Mouse (Mus musculus): ENCODE measurements around the gene Plek2. TPM values are rescaled to one million over a fixed set of nuclear protein-coding genes. Genes with fewer than 3 reads are reported as not detected.

Gene Plek2
- polyA plus RNA-seq (2015; fragmentation: Nextera tagmentation; extraction: Ambion mirVana), result 1.0 and 1.2 TPM in 2 replicates

DNA sequence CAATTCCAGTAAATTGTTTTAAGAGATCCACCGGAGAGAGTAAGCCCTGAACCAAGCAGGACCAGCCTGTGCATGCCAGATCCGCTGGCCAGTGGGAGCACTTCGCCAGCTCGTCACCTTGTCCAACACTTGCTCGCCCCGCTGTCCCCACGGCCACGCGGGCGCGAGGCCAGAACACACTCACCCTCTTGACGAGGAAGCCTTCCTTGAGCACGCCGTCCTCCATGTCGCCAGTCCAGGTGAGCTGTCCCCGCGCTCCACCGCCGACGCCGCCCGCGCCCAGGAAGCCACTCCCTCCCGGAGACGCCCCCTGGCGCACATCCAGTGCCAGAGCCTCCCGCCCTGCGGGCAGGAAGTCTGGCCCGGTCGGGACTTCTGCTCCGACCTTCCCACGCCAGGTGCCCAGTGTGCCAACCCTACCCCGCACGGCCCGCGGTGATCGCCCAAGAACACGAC is at the start of gene Plek2:
Gene Plek2 (minus strand): TSS at position 258 of the 456 bp plus-strand sequence.
- Histone ChIP-seq H3K4me1 (replicated peaks) (peaks cover 19% of the 10 kb centered on the region), H3K36me3 (no peaks in the 10 kb centered on the region), H3K27me3 (peaks cover 63% of the 10 kb centered on the region), H3K9ac (replicated peaks) (peak within 1 kb of the TSS; percentile 62), H3K4me2 (replicated peaks) (peak within 1 kb of the TSS; percentile 72), H3K4me3 (replicated peaks) (peak within 1 kb of the TSS; percentile 43), H3K9me3 (no peaks in the 10 kb centered on the region; the same call in 1 of the 2 replicates), H3K27ac (no peak within 1 kb of the TSS)
- peak; percentile 63 for ATAC-seq
- 1% methylated on average over 38 of the region's 38 CpGs for WGBS

GRCm38 (mm10) chr12:78956405-78956804 is 49.6 kb upstream of the Plek2 start:
- Histone ChIP-seq H3K9me3 (peaks cover 26% of the 10 kb centered on the region), H3K27ac (no peak overlapping the region), H3K9ac (replicated peaks) (no peak overlapping the region), H3K27me3 (no peaks in the 10 kb centered on the region), H3K4me3 (replicated peaks) (no peak overlapping the region), H3K4me1 (replicated peaks) (no peaks in the 10 kb centered on the region), H3K4me2 (replicated peaks) (no peak overlapping the region), H3K36me3 (peaks cover 5% of the 10 kb centered on the region)
- WGBS, result 81% methylated on average over 4 of the region's 4 CpGs
- ATAC-seq, result no peak

GRCm38 (mm10) chr12:78952484-78952883 is 45.7 kb upstream of the Plek2 start:
- ATAC-seq, result no peak
- Histone ChIP-seq H3K4me1 (replicated peaks) (0 out of 2 replicates have a peak, but pooled peaks cover 3% of the 10 kb centered on the region), H3K9ac (replicated peaks) (no peak overlapping the region), H3K36me3 (no peaks in the 10 kb centered on the region), H3K27ac (no peak overlapping the region), H3K4me3 (replicated peaks) (no peak overlapping the region), H3K9me3 (peaks cover 23% of the 10 kb centered on the region), H3K4me2 (replicated peaks) (no peak overlapping the region), H3K27me3 (no peaks in the 10 kb centered on the region)
- WGBS, result 70% methylated on average over 3 of the region's 3 CpGs

- Histone ChIP-seq H3K9ac (replicated peaks) (no peak overlapping the region), H3K4me3 (replicated peaks) (no peak overlapping the region), H3K4me2 (replicated peaks) (no peak overlapping the region), H3K4me1 (replicated peaks) (0 out of 2 replicates have a peak, but pooled peaks cover 3% of the 10 kb centered on the region), H3K27me3 (no peaks in the 10 kb centered on the region), H3K9me3 (peaks cover 18% of the 10 kb centered on the region), H3K36me3 (no peaks in the 10 kb centered on the region), H3K27ac (no peak overlapping the region)
- no peak for ATAC-seq
- WGBS, result 73% methylated on average over 11 of the region's 11 CpGs
Observed at GRCm38 (mm10) chr12:78952053-78952452, 45.3 kb upstream of the Plek2 start.

DNA sequence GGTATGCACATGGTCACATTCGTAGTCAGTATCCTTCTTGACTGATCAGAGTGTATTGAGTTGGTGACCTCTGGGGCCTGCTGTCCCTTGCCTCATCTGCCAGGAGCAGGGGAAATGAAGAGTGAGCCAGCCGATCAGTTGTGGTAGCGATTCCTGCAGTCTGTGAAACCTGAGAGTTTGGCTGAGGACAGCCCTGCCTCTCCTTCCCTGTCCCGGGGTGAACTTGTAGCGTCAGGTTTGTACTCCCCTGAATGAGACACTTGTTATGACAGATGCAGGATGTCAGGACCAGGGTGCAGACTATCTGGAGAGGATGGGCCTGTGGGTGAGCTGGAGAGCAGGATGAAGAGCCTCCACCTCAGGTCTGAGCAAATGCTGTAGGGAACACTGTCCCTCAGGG is 40.9 kb upstream of the Plek2 start:
- 85% methylated on average over 5 of the region's 5 CpGs for WGBS
- H3K9me3 ChIP-seq, result no peaks in the 10 kb centered on the region
- H3K4me3 ChIP-seq (replicated peaks), result no peak overlapping the region
- 0 out of 2 replicates have a peak, but pooled peaks cover 3% of the 10 kb centered on the region for H3K4me1 ChIP-seq (replicated peaks)
- H3K9ac ChIP-seq (replicated peaks), result no peak overlapping the region
- no peak overlapping the region for H3K4me2 ChIP-seq (replicated peaks)
- H3K36me3 ChIP-seq, result no peaks in the 10 kb centered on the region
- H3K27ac ChIP-seq, result no peak overlapping the region
- ATAC-seq, result no peak
- no peaks in the 10 kb centered on the region for H3K27me3 ChIP-seq

DNA sequence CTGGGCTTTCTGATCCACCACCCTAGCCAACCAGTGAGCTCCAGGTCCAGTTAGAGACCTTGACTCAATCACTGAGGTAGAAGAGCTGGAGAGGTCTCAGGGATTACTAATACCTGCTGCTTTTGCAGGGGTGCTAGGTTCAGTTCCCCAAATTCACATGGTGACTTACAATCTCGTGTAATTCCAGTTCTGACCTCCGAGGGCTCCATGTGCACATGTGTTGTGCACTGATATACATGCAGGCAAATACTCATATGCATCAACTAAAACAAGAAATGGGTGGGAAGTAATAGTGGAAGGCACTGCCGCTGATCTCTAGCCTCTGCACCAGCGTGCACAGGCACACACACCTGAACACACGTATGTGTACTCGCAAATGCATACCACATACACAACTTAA is 40.4 kb upstream of the Plek2 start:
- no peak overlapping the region for H3K9ac ChIP-seq (replicated peaks)
- H3K4me1 ChIP-seq (replicated peaks), result 0 out of 2 replicates have a peak, but pooled peaks cover 3% of the 10 kb centered on the region
- H3K4me2 ChIP-seq (replicated peaks), result no peak overlapping the region
- H3K27me3 ChIP-seq, result no peaks in the 10 kb centered on the region
- no peak overlapping the region for H3K4me3 ChIP-seq (replicated peaks)
- no peak for ATAC-seq
- H3K36me3 ChIP-seq, result no peaks in the 10 kb centered on the region
- H3K27ac ChIP-seq, result no peak overlapping the region
- H3K9me3 ChIP-seq, result no peaks in the 10 kb centered on the region
- 87% methylated on average over 6 of the region's 6 CpGs for WGBS

DNA sequence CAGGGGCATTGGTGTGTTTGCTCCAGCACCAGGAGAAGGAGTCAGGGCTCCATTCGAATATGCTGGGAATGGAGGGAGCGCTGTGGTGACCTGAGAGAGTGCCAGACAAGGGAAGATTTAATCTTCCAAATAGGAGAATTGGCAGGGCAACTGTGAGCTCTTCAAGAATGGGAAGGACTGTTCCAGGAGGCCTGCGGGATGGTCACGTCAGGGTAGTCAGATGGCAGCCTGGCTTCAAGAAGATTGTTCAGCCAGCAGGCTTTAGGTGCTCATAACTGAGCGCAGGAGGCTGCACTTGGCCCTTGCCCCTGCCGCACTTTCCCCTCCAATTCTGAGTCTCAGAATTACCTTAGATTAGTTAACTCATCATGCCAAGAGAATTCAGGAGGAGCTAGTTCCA is 36.2 kb upstream of the Plek2 start:
- H3K9ac ChIP-seq (replicated peaks), result no peak overlapping the region
- no peak for ATAC-seq
- no peak overlapping the region for H3K4me3 ChIP-seq (replicated peaks)
- 85% methylated on average over 6 of the region's 6 CpGs for WGBS
- no peaks in the 10 kb centered on the region for H3K36me3 ChIP-seq
- H3K27ac ChIP-seq, result no peak overlapping the region
- H3K9me3 ChIP-seq, result no peaks in the 10 kb centered on the region
- H3K4me2 ChIP-seq (replicated peaks), result no peak overlapping the region
- no peaks in the 10 kb centered on the region for H3K27me3 ChIP-seq
- H3K4me1 ChIP-seq (replicated peaks), result no peaks in the 10 kb centered on the region

DNA sequence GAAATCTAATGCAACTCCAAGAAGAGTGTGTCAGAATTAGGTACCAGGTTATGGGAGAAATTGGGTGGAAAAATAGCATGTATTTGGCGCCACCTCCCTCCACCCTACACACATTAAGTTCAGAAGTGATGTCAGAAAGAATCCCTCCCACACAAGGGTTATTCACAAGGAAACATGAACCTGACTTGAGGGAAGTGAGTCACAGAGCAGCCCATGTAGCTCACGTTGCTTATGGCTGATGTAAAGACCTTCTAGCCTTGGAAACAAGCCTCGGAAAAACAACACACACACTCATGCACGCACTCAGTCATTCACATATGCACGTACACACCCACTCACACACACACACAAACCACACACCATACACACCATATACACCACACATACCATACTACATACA is 33.3 kb upstream of the Plek2 start:
- Histone ChIP-seq H3K4me2 (replicated peaks) (no peak overlapping the region), H3K27ac (no peak overlapping the region), H3K27me3 (no peaks in the 10 kb centered on the region), H3K4me3 (replicated peaks) (no peak overlapping the region), H3K9me3 (no peaks in the 10 kb centered on the region), H3K36me3 (no peaks in the 10 kb centered on the region), H3K4me1 (replicated peaks) (no peaks in the 10 kb centered on the region), H3K9ac (replicated peaks) (no peak overlapping the region)
- no peak for ATAC-seq
- 86% methylated on average over 5 of the region's 5 CpGs for WGBS

GRCm38 (mm10) chr12:78939393-78940037 is 32.8 kb upstream of the Plek2 start:
- Histone ChIP-seq H3K4me1 (replicated peaks) (no peaks in the 10 kb centered on the region), H3K9ac (replicated peaks) (no peak overlapping the region), H3K4me3 (replicated peaks) (no peak overlapping the region), H3K36me3 (no peaks in the 10 kb centered on the region), H3K27ac (no peak overlapping the region), H3K4me2 (replicated peaks) (no peak overlapping the region), H3K9me3 (no peaks in the 10 kb centered on the region), H3K27me3 (no peaks in the 10 kb centered on the region)
- WGBS, result 86% methylated on average over 7 of the region's 7 CpGs
- no peak for ATAC-seq

DNA sequence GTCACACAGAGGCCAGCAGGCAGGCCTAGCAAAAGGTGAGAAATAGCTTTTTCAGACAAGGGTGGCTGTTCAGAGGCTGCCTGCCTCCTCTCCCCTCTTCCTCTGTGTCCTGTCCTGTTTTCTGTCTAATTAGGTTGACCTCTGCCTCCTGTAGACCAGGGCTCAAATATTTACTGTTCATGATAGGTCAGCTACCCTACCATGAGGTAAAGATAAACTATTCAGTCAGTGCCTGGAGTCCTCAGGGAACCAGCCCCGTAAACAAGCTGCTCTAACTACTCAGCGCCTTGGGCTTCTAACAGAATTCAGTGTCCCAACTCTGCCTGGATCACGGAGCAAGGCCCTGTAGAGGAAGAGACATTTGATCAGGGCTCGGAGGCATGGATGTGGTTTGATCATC is 29.7 kb upstream of the Plek2 start:
- H3K4me1 ChIP-seq (replicated peaks), result no peaks in the 10 kb centered on the region
- H3K4me3 ChIP-seq (replicated peaks), result no peak overlapping the region
- H3K9ac ChIP-seq (replicated peaks), result no peak overlapping the region
- no peak for ATAC-seq
- H3K36me3 ChIP-seq, result no peaks in the 10 kb centered on the region
- H3K27ac ChIP-seq, result no peak overlapping the region
- no peak overlapping the region for H3K4me2 ChIP-seq (replicated peaks)
- H3K27me3 ChIP-seq, result no peaks in the 10 kb centered on the region
- WGBS, result 70% methylated on average over 4 of the region's 4 CpGs
- no peaks in the 10 kb centered on the region for H3K9me3 ChIP-seq

DNA sequence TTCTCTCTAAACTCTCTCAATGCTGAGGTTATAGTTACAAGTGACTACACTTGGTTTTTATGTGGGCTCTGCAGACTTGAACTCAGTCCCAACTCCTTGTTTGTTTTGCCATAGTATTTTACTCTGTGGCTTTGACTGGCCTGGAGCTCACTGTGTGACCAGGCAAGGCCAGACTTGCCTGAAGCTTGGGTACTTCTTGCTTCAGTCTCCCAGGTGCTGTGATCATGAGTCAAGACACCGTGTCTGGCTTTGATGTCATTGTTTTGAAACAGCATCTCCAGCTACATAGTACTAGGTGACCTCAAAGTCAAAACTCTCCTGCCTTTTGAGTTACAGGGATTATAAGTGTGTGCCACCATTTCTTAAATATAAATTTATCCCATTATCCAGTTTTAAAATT is 23.1 kb upstream of the Plek2 start:
- Histone ChIP-seq H3K9ac (replicated peaks) (no peak overlapping the region), H3K36me3 (no peaks in the 10 kb centered on the region), H3K9me3 (no peaks in the 10 kb centered on the region), H3K27me3 (no peaks in the 10 kb centered on the region), H3K4me1 (replicated peaks) (no peaks in the 10 kb centered on the region), H3K4me2 (replicated peaks) (no peak overlapping the region), H3K4me3 (replicated peaks) (no peak overlapping the region), H3K27ac (no peak overlapping the region)
- WGBS, result 79% methylated on average over 1 of the region's 1 CpGs
- no peak for ATAC-seq

GRCm38 (mm10) chr12:78927287-78927686 is 20.5 kb upstream of the Plek2 start:
- H3K9me3 ChIP-seq, result no peaks in the 10 kb centered on the region
- 82% methylated on average over 5 of the region's 5 CpGs for WGBS

More at GRCm38 (mm10) chr12:78927287-78927686, 20.5 kb upstream of the Plek2 start:
- Histone ChIP-seq H3K27ac (no peak overlapping the region), H3K27me3 (no peaks in the 10 kb centered on the region), H3K4me3 (replicated peaks) (no peak overlapping the region), H3K4me1 (replicated peaks) (no peaks in the 10 kb centered on the region), H3K36me3 (no peaks in the 10 kb centered on the region), H3K4me2 (replicated peaks) (no peak overlapping the region), H3K9ac (replicated peaks) (no peak overlapping the region)
- ATAC-seq, result no peak
